Mouse (Mus musculus) ES-E14 (cell line): ENCODE measurements around the gene Iqschfp. TPM values are rescaled to one million over a fixed set of nuclear protein-coding genes. Genes with fewer than 3 reads are reported as not detected.

Experiments used
- DNase-seq: peaks from one replicate; pipeline ENCODE4 v3.0.0-alpha.2; 2013; ENCODE audit warnings: low read depth, low spot score
- H3K27ac ChIP-seq: 2 replicates; pipeline ENCODE4 v1.5.1; 2012; ENCODE audit warnings: low read depth, mild to moderate bottlenecking, low read length, moderate library complexity, mixed read lengths; ENCODE audit not compliant: poor library complexity, insufficient read depth, severe bottlenecking
- H3K36me3 ChIP-seq: 2 replicates; pipeline ENCODE4 v1.6.1; 2012; ENCODE audit warnings: mild to moderate bottlenecking, low read length, moderate library complexity, mixed read lengths; ENCODE audit not compliant: control insufficient read depth, poor library complexity, insufficient read depth, severe bottlenecking
- H3K4me1 ChIP-seq, 2 experiments: fragments of 150-350 bp in 1 of 2; sonication (generic) in 1 of 2; 2 replicates each; pipeline ENCODE4 v1.6.1; 2012; ENCODE audit warnings: low read length in 2 of 2, mild to moderate bottlenecking in 1 of 2, mixed read lengths in 1 of 2; ENCODE audit not compliant: control insufficient read depth in 2 of 2, insufficient read depth in 2 of 2, poor library complexity in 1 of 2
- H3K4me3 ChIP-seq, 2 experiments: fragments of 150-350 bp in 1 of 2; sonication (generic) in 1 of 2; 2 replicates each; pipeline ENCODE4 v1.5.1; 2012; ENCODE audit warnings: low read length in 2 of 2, low read depth in 1 of 2, mild to moderate bottlenecking in 1 of 2, mixed read lengths in 1 of 2; ENCODE audit not compliant: insufficient read depth in 1 of 2, poor library complexity in 1 of 2, severe bottlenecking in 1 of 2
- H3K9ac ChIP-seq: 2 replicates; pipeline ENCODE4 v1.6.1; 2012; ENCODE audit warnings: low read depth, mild to moderate bottlenecking, low read length, mixed read lengths; ENCODE audit not compliant: poor library complexity, insufficient read depth, severe bottlenecking
- H3K9me3 ChIP-seq: fragments of 150-350 bp; sonication (generic); 2 replicates; pipeline ENCODE4 v1.6.1; 2012; ENCODE audit warnings: low read depth, mild to moderate bottlenecking, low read length; ENCODE audit not compliant: control insufficient read depth, insufficient read depth
- CHD2 ChIP-seq: IDR thresholded peaks from 2 replicates; pipeline ENCODE4 v1.6.1; 2014; ENCODE audit warnings: mild to moderate bottlenecking, low read depth, low read length, inconsistent platforms
- HCFC1 ChIP-seq: IDR thresholded peaks from 2 replicates; pipeline ENCODE4 v1.6.1; 2012; ENCODE audit warnings: low read length, inconsistent platforms, borderline replicate concordance; ENCODE audit not compliant: insufficient read depth
- MAFK ChIP-seq: IDR thresholded peaks from 2 replicates; pipeline ENCODE4 v1.6.1; 2014; ENCODE audit warnings: mild to moderate bottlenecking, low read depth, low read length, inconsistent platforms; ENCODE audit not compliant: insufficient read depth
- ZC3H11A ChIP-seq: IDR thresholded peaks from 2 replicates; pipeline ENCODE4 v1.6.1; 2012; ENCODE audit warnings: low read depth, mild to moderate bottlenecking, inconsistent platforms, low read length, borderline replicate concordance
- ZNF384 ChIP-seq: IDR thresholded peaks from 2 replicates; pipeline ENCODE4 v1.6.1; 2012; ENCODE audit warnings: low read depth, low read length, inconsistent platforms
- in situ Hi-C, 2 experiments: fragments of 600-800 bp; cut with MboI; formaldehyde crosslinking; loops; one replicate each; pipeline ENCODE4 v1.15.1; 2025; ENCODE audit warnings: low sequenced_read_pairs in 2 of 2, inconsistent platforms in 1 of 2; ENCODE audit not compliant: unreplicated experiment in 2 of 2
- total RNA-seq: library from RNA; depleted of rRNA; stranded (reverse); fragments of 300-350 nt; gene quantifications from 2 replicates; pipeline ENCODE4 v1.2.3, GENCODE M21; 2012

Gene Iqschfp
- total RNA-seq, 1 experiment = not detected

GRCm38 (mm10) chr3:68126284-68126856 lies 234.3 kb downstream of the Iqschfp start:
- Histone ChIP-seq H3K27ac (no peak overlapping the region), H3K9ac (no peak overlapping the region), H3K4me3 (no peak overlapping the region), H3K36me3 (no peaks in the 10 kb centered on the region), H3K4me1 (no peaks in the 10 kb centered on the region), H3K9me3 (no peaks in the 10 kb centered on the region)
- in situ Hi-C loops = no loop called here
- no peak for TF ChIP-seq CHD2
- TF ChIP-seq ZNF384 = no peak
- TF ChIP-seq HCFC1 = no peak
- TF ChIP-seq MAFK = no peak
- TF ChIP-seq ZC3H11A = no peak
- DNase-seq = no peak

DNA sequence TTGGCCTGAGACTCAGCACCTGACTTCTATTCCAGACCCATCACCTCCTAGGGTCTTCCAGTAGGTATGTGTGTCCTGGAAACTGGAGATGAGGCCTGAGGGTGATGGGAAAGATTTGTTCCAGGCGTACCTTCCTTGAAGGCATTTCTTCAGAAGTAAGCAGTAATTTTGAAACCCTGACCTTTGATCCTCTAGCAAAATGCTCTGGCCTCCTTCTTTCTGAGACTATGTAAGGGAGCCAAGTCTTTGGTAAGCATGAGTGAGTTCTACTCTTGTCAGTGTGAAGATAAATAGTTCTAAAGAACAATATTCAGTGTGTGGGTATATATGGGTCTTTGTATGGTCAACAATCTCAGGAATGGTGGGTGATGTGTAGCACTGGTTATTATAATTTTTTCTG lies 238.4 kb downstream of the Iqschfp start:
- no peaks in the 10 kb centered on the region for H3K36me3 ChIP-seq
- no peaks in the 10 kb centered on the region for H3K9me3 ChIP-seq
- H3K9ac ChIP-seq = no peak overlapping the region
- no peak overlapping the region for H3K27ac ChIP-seq
- in situ Hi-C loops = no loop called here
- no peaks in the 10 kb centered on the region for H3K4me1 ChIP-seq
- H3K4me3 ChIP-seq = no peak overlapping the region
- DNase-seq = no peak
- TF ChIP-seq CHD2 (no peak), ZNF384 (no peak), MAFK (no peak), HCFC1 (no peak), ZC3H11A (no peak)

DNA sequence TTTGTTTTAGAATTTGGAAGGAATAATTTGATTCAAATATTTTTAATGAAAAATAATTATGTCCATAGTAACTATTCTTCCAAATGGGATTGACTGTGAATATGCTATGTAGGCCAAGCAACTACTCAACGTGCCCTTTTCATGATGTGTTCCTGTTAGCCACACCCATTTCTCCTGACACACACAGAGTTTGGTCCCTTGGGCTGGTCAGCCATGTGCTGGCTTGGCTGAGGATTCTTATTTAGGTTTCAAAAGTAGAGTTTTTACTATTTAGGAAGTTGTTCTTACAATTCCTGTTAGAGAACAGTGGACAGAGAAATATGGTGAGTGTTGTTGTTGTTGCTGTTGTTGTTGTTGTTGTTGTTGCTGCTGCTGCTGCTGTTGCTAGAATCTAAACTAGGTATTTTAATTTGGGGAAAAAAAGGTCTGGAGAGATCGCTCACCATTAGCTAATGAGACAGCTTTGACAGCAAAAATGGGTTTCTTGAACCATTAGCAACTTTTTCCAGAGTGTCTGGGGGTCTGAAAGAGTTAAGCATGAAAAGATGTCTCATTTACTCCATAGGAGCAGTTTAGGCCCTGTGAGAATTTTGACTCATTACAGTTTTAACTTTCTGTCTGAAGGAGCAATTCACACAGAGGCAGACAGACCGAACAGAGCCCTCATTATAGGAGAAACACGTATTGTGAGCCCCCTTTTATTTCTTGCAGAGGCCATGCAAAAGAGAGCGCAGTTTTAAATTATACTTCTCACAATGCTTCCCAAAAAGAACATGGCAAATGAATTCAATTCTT lies 247.0 kb downstream of the Iqschfp start:
- no peak overlapping the region for H3K4me3 ChIP-seq
- no peak overlapping the region for H3K27ac ChIP-seq
- H3K36me3 ChIP-seq = no peaks in the 10 kb centered on the region
- no peak overlapping the region for H3K9ac ChIP-seq
- no peaks in the 10 kb centered on the region for H3K9me3 ChIP-seq
- DNase-seq = no peak
- in situ Hi-C loops = no loop called here
- TF ChIP-seq MAFK = no peak
- TF ChIP-seq HCFC1 = no peak
- no peak for TF ChIP-seq ZNF384
- TF ChIP-seq ZC3H11A = no peak
- TF ChIP-seq CHD2 = no peak
- no peaks in the 10 kb centered on the region for H3K4me1 ChIP-seq

DNA sequence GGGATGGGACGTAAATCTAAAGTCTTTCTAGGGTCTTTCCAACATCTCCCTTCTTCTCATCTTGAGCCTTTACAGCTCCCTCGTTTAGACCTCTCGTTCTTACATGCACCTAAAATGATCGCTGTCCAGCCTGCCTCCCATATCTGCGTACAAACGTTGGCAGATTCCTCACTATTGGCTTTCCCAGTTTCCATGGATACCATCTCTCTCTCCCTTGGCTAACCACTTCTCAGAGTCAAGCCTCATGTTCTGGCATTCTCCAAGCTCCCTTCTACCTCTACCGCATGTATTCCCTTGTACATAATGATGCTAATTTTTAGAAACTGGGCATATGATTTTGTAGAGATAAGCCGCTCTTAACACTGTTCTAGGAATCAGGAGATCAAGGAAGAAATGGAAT lies 258.7 kb downstream of the Iqschfp start:
- TF ChIP-seq ZNF384 (no peak), ZC3H11A (no peak), CHD2 (no peak), HCFC1 (no peak), MAFK (no peak)
- H3K4me1 ChIP-seq = no peaks in the 10 kb centered on the region
- no peaks in the 10 kb centered on the region for H3K9me3 ChIP-seq
- DNase-seq = no peak
- H3K4me3 ChIP-seq = no peak overlapping the region
- H3K36me3 ChIP-seq = no peaks in the 10 kb centered on the region
- no peak overlapping the region for H3K9ac ChIP-seq
- in situ Hi-C loops = no loop called here
- H3K27ac ChIP-seq = no peak overlapping the region
